Mouse (Mus musculus) activated CD4-positive, CD25-positive, alpha-beta regulatory T cell, adult 4 months (primary cell): ENCODE results near the gene Evl. TPM values are rescaled to one million over a fixed set of nuclear protein-coding genes. Genes with fewer than 3 reads are reported as not detected.
"Not testable (repeated sequence)": the region's sequence is repeated elsewhere in the genome, so short reads cannot be mapped to it uniquely, and the experiment has no call there.

Experiments
- ATAC-seq: one replicate; pipeline ENCODE4 v1.8.0; 2017
- polyA plus RNA-seq, 2 experiments: library from polyadenylated mRNA; unstranded; fragments of 100-300 nt; shearing (Covaris generic); gene quantifications; one replicate each; pipeline ENCODE4 v1.2.1; 2017

Gene Evl
- polyA plus RNA-seq, 2 experiments from 2014 or later: 212 to 251 TPM

DNA sequence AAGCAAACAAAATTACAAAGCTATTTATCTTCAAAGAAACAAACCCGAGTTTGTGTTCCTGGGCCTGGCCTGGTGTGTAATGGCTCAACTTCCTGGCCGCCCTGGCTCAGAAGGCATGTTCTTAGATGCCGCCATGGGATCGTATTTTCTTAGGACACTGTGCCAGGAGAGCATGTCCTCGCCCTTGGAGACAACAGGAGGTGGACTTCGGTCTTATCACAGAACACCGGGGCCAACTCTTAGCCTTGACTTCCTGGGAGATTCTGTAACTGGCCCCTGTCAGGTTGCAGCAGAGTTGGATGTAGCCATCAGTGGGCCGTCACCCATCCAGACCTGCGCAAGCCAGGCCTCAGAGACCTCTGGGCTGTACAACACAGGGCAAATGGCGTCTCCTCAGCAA, 145.1 kb downstream of the Evl start:
- no peak for ATAC-seq

DNA sequence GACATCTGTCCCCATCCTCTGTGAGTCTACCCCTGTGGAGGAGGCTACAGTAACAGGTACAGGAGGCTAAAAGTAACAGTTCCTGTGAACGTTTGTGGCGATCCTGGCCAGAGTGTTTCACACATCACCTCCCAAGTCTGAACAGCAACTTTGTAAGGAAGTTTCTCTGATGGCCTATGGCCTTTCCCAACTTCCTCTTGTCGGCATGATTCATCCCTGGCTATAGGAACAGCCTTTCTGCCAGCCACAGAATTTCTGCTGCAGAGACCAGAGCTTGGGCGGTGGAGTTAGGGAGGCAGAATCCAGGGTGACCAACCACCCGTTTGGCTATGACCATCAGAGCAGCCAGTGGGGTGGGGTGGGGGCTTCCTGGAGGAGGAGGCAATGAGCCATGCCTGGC, 145.5 kb downstream of the Evl start:
- ATAC-seq: no peak

DNA sequence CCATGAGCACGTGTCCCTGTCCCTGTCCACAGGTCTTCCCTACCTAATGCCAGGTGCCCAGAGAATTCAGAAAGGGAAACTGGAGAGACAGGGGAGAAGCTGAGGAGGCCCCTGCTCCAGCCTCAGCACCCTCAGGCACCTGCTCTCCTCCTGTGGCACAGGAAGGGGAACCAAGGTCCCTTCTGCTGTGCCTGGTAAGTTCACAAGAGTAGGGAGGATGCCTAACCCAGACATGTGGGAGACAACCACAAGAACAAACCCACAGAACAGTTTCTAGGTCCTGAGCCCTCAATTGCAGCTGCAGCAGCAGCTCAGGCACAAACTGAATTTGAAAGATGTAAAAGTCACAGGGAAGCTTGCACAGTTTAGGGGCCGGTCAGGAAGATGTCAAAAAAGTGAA, 146.7 kb downstream of the Evl start:
- ATAC-seq: no peak

DNA sequence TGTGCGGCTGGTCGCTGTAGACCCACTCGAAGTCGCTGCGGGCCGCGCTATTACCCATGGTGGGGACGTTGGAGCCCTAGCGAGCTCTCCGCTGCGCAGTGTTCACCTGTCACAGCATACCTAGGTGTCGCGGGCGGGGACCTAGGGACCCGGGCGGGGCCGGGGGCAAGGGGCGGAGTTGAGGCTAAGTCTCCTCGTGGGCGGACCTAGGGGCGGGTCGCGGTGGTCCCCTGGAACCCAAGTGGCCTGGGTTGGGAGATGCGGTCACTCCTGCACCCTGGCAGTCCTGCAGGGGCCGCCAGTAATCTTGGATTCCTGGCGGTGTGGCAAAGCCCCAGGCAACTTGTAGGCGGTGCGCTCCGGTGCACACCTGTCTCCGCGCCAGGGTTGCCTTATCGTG, 147.7 kb downstream of the Evl start, which contains the start of gene Degs2:
TSS of gene Degs2 (minus strand) at position 131 of the 400 bp plus-strand sequence.
- no peak for ATAC-seq

DNA sequence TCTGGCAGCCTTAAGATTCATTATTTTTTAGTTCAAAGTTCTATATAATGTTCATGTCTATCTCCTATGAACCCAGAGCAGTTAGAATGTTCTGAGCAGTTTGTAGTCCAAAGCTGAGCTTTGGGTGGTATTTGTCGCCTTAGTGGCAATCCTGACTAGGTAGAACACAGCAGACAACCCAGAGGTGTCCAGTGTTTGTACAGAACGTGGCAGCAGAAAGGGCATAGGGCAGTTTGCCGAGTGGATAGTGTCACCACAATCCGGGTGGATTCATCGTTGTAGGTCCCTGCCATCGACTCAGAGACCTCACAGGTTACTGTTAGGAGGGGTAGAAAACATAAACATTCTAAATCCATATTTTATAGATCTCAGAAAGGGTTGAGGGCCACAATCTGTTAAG, 151.0 kb downstream of the Evl start:
- no peak for ATAC-seq

DNA sequence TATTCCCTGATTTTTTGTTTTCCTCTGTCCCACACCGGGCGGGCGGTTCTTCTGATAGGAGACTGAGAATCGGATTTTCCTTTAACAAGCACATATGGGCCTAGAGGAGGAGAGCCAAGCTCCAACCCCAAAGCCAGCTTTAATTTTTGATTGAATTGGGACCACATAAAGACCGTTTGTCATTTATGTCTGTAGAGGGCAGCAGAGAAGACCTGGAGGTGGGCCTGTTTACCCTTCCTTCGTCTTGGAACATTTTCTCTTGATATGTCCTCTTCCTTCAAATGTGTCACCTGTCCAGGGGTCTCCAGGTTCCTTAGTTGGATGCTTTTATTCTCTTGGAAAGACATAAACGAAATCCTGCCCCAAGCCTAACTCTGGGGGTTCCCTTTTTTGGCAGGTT, 151.6 kb downstream of the Evl start:
- ATAC-seq: no peak

DNA sequence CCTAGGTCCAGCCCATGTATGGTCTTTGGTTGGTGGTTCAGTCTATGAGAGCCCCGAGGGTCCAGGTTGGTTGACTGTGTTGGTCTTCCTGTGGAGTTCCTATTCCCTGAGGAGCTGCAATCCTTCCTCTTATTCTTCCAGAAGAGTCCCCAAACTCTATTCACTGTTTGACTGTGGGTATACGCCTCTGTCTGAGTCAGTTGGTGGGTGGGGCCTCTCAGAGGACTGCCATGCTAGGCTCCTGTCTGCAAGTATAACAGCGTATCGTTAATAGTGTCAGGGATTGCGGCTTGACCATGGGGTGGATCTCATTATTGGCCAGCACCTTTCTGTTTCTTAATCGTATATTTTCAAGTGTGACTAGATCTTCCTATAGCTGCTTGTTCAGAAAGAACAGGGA, 154.9 kb downstream of the Evl start:
- ATAC-seq: no peak

DNA sequence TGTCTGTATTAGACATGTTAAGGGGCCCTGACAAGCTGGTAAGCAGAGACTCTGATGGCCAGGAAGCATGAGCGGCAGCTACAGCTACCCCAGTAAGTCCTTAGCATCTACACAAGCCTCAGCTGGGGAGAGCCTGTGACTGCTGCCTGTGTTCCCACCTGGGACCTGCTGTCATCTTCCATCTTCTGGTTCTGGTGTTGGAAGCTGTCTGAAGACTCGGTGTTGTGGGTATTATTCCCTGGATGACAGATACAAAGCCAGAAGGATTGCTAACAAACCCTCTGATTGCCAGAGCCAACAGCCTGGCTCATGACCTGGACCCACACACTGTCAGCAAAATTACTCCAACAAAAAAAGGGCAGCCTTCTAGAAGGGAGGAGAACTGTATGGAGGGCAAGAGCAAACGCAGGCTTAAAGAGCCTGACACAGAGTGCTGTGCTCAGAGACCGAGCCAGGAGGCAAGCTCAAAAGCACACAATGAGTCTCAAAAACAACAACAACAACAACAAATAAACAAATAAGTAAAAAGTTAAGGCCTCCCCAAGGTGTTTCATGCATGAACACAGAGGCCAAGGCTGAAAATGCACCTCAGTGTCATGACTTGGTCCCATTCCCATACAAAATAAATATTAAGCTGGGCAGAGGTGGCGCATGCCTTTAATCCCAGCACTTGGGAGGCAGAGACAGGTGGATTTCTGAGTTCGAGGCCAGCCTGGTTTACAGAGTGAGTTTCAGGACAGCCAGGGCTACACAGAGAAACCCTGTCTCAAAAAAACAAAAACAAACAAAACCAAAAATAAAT, 155.6 kb downstream of the Evl start:
- ATAC-seq: no peak

DNA sequence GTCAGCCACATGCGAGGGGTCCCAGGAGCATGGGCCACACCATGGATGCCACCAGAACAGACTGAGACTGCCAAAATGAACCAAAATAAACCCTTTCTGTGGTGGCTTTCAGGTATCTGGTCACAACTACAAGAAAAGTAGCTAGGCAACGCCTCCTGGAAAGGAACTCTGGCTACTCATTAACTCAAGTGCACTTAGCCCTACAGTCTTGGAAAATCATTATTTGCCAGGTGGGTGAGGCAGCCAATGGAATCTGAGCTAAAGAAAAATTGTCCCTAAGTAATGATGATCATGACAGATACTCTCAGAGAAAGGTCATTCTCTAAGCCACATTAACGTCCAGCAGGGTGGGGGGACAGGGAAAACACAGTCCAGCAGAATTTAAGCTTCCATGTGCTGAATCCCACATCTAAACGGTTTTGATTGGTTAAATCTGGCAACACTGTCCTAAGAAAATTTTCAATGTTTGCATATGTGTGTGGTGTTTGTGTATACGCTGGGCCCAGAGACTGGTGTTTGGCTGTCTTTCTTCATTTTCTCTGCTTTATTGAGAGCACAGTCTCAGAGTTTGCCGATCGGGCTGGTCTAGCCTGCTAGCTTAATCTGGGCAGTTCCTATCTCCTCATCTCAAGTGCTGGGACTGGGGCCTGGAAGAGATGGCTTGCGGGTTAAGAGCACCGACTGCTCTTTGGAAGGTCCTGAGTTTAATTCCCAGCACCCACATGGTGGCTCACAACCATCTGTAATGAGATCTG, 156.5 kb downstream of the Evl start:
- ATAC-seq: no peak

DNA sequence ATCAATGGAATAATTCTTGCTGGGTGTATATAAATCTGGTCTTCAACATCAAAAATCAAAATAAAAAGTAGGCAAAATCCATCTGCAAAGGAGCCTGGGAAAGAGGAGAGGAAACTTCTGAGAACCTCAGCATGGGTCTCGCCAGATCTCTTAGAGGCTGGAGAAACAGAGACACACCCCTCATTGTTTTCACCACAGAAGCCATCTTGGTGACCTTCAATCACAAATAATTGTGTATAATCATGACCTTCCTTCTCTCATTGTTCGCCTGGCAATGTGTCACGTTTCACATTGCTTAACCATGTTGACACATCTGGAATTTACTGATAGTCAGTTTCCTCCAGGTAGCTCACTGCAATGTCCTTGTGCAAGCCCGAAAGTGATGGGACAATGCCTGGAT, 158.0 kb downstream of the Evl start:
- no peak for ATAC-seq

DNA sequence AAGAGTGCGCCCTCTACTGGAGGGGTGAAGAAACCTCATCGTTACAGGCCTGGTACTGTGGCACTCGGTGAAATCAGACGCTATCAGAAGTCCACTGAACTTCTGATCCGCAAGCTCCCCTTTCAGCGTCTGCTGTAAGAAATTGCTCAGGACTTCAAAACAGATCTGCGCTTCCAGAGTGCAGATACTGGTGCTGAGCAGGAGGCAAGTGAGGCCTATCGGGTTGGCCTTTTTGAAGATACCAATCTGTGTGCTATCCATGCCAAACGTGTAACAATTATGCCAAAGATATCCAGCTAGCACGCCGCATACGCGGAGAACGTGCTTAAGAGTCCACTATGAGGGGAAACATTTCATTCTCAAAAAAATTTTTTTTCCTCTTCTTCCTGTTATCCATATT, 159.5 kb downstream of the Evl start:
- ATAC-seq: not testable (repeated sequence)

DNA sequence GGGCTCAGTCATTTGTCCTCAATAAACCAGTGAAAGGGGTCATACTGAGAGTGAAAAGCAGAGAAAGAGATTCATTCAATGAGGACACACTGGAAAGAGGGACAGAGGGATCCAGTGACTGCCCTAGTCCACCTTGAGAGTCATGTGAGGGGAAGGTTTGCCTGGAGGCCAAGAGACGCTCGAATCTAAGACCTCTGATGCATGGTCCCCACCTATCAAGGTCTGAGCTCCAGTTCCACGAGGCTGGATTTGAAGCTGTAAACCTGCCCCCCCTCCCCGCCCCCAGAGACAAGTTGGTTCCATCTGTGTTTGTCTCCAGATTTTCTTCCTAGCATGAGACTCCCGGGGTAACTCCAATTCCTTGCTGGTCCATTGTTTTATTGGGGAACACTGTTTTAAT, 161.3 kb downstream of the Evl start:
- ATAC-seq: no peak

DNA sequence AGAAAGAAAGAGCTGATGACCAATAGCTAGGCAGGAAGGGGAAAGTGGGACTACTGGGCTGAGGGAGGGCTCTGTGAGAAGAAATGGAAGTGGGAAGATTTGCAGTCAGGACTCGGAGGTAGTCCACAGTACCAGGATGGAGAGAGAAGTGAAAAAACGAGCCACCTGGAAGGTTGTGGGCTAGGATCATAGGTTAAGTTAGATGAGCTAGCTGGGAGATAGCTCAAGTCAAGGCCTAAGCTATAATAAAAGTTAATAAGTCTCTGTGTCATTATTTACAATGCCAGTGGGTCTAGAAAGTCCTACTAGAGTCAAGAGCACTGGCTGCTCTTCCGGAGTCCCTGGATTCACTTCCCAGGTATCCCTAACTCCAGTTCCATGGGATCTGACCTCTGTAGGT, 164.0 kb downstream of the Evl start:
- no peak for ATAC-seq

DNA sequence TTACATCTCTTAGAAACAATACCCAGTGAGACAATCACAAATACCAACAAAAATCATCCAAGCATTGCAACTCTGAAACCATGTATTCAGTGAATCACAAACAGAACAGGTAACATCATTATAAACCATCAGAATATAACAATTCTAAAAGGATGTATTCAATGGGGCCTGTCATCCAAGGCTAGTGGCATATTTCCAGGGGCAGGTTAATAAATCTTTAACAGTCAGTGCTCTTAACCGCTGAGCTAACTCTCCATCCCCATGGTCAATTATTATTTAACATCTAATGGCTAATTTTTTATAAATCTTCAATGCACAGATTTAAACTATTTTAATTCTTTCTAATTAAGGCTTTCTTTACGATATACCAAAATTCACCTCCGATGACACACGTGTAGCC, 167.9 kb downstream of the Evl start:
- no peak for ATAC-seq

DNA sequence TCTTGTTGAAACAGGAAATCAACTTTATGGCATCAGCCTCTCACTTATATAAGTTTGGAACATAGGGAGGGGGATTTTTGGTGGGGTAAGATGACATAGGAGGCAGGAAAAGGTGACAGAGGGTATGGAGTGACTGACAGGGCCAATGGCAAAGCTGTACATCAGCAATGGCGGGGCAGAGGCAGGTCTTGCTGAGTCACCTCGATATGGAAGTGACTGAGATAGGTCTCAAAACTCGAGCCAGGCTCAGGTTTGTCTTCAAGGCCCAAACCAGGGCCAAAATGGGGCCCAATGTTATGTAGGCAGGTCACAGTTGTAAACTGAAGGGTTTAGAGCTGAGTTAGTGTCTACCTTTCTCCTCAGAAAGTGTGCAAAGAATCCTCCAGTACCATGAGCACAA, 169.3 kb downstream of the Evl start:
- no peak for ATAC-seq

DNA sequence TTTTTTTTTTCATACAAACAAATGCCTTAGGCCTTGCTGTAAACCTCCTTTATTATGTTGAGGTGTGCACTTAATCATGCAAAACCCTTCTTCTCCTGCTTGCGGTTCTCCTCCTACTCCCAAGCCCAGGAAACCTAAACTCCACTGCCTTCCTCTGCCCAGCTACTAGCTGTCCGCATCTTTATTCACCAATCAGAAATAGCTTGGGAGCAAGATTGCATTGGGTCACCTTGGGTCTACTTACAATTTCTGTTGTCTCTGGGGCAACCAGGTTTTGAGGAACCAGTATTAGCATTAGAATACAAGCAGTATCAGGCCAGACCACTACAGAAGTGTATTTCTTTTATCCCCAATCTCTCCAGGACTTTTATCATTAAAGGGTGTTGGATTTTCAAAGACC, 179.9 kb downstream of the Evl start:
- ATAC-seq: no peak

DNA sequence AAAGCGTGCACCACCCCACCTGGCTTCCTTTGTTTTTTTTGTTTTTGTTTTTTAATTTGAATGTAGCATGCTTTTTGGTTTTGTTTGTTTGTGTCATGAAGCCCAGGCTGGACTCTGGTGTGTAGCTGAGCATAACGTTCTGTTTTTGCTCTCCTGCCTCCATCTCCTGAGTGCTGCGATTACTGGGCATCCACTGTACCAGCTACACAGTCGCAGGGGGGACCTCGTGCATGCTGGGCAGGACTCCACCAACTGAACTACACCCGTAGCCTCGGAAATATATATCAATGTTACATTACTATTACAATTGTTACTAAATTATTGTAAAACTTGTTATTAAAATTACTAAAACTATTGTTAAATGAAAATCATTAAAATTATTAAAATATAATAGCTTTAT, 183.3 kb downstream of the Evl start:
- ATAC-seq: no peak

Other genes with a start within 250 kb of the Evl start
- under 1 TPM in 1 of 2 experiments, not detected in 1; 0.08 TPM for gene Hhipl1, start 248.4 kb upstream of the Evl start, polyA plus RNA-seq
- gene Cyp46a1, start 220.3 kb upstream of the Evl start, polyA plus RNA-seq: not detected
- gene Eml1, start 183.8 kb upstream of the Evl start, polyA plus RNA-seq: under 1 TPM in 1 of 2 experiments, not detected in 1; 0.38 TPM
- gene Degs2, start 147.6 kb downstream of the Evl start, polyA plus RNA-seq: 1 to 10 TPM; 3.6 to 5.6 TPM
- gene Yy1, start 238.3 kb downstream of the Evl start, polyA plus RNA-seq: 10 to 100 TPM; 16.8 to 18.1 TPM